Mouse (Mus musculus) forebrain, embryonic 14.5 days (tissue): ENCODE measurements at regions not wholly inside any gene's neighbourhood (a gene's known extent, or its start where the extent isn't known, plus 50 kb on each side); places are given as distances from the start of the nearest gene placed in this dataset.

ENCODE experiments used
- ATAC-seq: fragments of 200-750 bp; cut with Nextera tagmentation; 2 replicates; pipeline ENCODE4 v1.8.0; 2017; ENCODE audit warnings: mild to moderate bottlenecking, moderate library complexity
- DNase-seq: peaks from one replicate; pipeline ENCODE4 v3.0.0-alpha.2; 2015; ENCODE audit warnings: low spot score
- H3K27ac ChIP-seq: fragments of 300-500 bp; sonication (generic); 2 replicates; pipeline ENCODE4 v1.5.1; 2014; ENCODE audit warnings: low read depth, mild to moderate bottlenecking, control low read depth, low read length, moderate library complexity
- H3K27me3 ChIP-seq: fragments of 300-500 bp; sonication (generic); replicated peaks from 2 replicates; pipeline ENCODE4 v1.6.1; 2014; ENCODE audit warnings: low read length, control low read depth, mixed read lengths; ENCODE audit not compliant: control insufficient read depth, insufficient read depth
- H3K36me3 ChIP-seq: fragments of 300-500 bp; sonication (generic); 2 replicates; pipeline ENCODE4 v1.6.1; 2014; ENCODE audit warnings: low read length, control low read depth; ENCODE audit not compliant: control insufficient read depth, insufficient read depth
- H3K4me1 ChIP-seq: fragments of 300-500 bp; sonication (generic); 2 replicates; pipeline ENCODE4 v1.6.1; 2014; ENCODE audit warnings: antibody characterized with exemption, low read length, control low read depth; ENCODE audit not compliant: control insufficient read depth, insufficient read depth
- H3K4me2 ChIP-seq: fragments of 300-500 bp; sonication (generic); 2 replicates; pipeline ENCODE4 v1.6.1; 2014; ENCODE audit warnings: mild to moderate bottlenecking, control low read depth, low read length
- H3K4me3 ChIP-seq: fragments of 300-500 bp; sonication (generic); 2 replicates; pipeline ENCODE4 v1.5.1; 2014; ENCODE audit warnings: low read depth, low read length, control low read depth
- H3K9ac ChIP-seq: fragments of 300-500 bp; sonication (generic); 2 replicates; pipeline ENCODE4 v1.6.1; 2014; ENCODE audit warnings: mild to moderate bottlenecking, low read length, control low read depth, moderate library complexity
- H3K9me3 ChIP-seq: fragments of 300-500 bp; sonication (generic); replicated peaks from 2 replicates; pipeline ENCODE4 v1.6.1; 2016; ENCODE audit warnings: low read length, control low read depth, mixed read lengths; ENCODE audit not compliant: control insufficient read depth
- WGBS: fragments of 180-500 bp; shearing (Covaris S2); extraction: QIAGEN DNeasy Blood & Tissue Kit; methylation state at CpG from one replicate; pipeline ENCODE4 v1.1.7; 2014; 5-methylcytosine and 5-hydroxymethylcytosine counted together

- H3K4me3 ChIP-seq: no peak overlapping the region
- H3K27ac ChIP-seq: no peak overlapping the region
- DNase-seq (no peak), ATAC-seq (no peak)
- no peaks in the 10 kb centered on the region for H3K36me3 ChIP-seq
- H3K9me3 ChIP-seq: no peaks in the 10 kb centered on the region
- no peaks in the 10 kb centered on the region for H3K27me3 ChIP-seq
- H3K9ac ChIP-seq: no peak overlapping the region
- H3K4me1 ChIP-seq: no peaks in the 10 kb centered on the region
- WGBS: 94% methylated on average over 8 of the region's 8 CpGs
- H3K4me2 ChIP-seq: no peak overlapping the region
Measured at GRCm38 (mm10) chr2:50772101-50772500, 376.8 kb downstream of the Rnd3 start.

DNA sequence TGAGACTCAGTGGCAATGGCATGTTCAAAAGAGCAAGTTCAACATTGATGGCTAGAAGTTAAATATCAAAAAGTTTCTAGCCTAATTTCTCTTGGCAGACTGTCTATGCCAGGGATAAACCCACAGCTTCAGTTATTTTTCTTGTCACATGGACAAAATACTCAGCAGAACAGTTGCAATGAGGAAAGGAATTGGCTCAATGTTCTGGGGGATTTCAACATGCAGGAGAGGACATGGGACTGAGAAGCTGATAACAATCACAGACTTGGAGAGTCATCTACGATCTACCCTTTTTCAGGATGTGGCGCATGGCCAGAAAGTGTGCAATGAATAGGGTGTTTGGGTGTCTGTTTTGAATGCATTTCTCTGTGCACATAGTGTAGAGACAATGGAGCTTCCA lies 389.9 kb downstream of the Rnd3 start:
- H3K9me3 ChIP-seq: no peaks in the 10 kb centered on the region
- H3K9ac ChIP-seq: no peak overlapping the region
- 80% methylated on average over 2 of the region's 2 CpGs for WGBS
- no peak overlapping the region for H3K4me2 ChIP-seq
- no peaks in the 10 kb centered on the region for H3K27me3 ChIP-seq
- no peak overlapping the region for H3K27ac ChIP-seq
- H3K4me3 ChIP-seq: no peak overlapping the region
- no peak for DNase-seq
- ATAC-seq: no peak
- peaks cover 11% of the 10 kb centered on the region for H3K4me1 ChIP-seq
- no peaks in the 10 kb centered on the region for H3K36me3 ChIP-seq

DNA sequence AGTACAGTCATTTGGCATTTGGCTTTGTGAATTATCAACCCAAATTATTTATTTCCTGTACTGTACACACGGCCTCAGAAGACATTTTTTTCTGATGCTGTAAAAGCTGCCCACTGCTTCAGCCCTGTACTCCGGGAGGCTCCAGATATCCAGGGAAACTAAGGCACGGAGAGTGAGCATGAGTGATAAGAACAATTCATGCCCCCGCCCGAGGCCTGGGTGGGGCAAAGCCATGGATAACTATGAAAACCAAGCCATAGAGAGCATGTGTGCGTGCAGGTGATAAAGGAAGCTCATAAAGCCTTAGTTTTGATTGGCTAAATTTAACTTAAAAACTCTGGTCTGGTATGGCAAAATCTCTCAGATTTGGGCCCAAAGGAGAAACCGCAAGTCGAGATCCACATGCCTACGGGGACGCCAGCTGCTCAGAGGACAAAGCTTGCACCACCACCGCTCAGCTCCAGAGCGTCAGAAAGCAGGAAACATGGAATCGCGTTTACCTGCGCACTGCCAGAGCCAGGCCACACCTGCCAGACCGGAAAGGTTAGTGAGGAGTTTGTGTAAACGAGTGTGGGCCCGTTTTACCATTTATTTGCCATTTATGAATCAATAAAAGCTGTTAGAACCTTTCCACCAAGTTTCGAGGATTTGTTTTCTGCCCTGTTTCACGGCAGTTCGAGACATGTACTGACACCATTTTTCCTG lies 390.9 kb downstream of the Rnd3 start:
- ATAC-seq (no peak), DNase-seq (no peak)
- Histone ChIP-seq H3K9me3 (no peaks in the 10 kb centered on the region), H3K36me3 (no peaks in the 10 kb centered on the region), H3K4me1 (peaks cover 11% of the 10 kb centered on the region), H3K4me3 (no peak overlapping the region), H3K27me3 (no peaks in the 10 kb centered on the region), H3K4me2 (no peak overlapping the region), H3K9ac (no peak overlapping the region), H3K27ac (no peak overlapping the region)
- 94% methylated on average over 21 of the region's 21 CpGs for WGBS

- Histone ChIP-seq H3K4me2 (no peak overlapping the region), H3K27me3 (no peaks in the 10 kb centered on the region), H3K4me3 (no peak overlapping the region), H3K9me3 (no peaks in the 10 kb centered on the region), H3K4me1 (peaks cover 11% of the 10 kb centered on the region), H3K36me3 (no peaks in the 10 kb centered on the region), H3K27ac (no peak overlapping the region), H3K9ac (no peak overlapping the region)
- DNase-seq (peak; percentile 39), ATAC-seq (peak; percentile 77)
- 13% methylated on average over 9 of the region's 9 CpGs for WGBS
Measured at GRCm38 (mm10) chr2:50755616-50756450, 393.1 kb downstream of the Rnd3 start.

DNA sequence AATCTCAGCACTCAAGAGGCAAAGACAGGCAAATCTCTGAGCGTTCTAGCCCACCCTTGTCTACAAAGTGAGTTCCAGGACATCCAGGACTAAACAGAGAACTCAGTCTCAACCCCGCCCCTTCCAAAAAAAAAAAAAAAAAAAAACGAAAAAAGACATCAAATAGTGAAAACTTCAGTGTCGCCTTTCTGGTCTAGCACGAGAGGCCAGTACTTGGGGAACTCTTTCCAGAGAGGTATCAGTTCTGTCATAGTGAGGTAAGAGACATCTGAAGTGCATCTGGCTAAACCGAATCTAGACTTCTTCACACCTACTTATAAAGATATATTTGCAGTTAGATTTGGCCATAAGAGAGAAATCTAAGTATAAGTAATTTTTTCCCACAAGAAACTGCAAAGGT lies 393.8 kb downstream of the Rnd3 start:
- DNase-seq (no peak), ATAC-seq (no peak)
- Histone ChIP-seq H3K36me3 (no peaks in the 10 kb centered on the region), H3K27me3 (no peaks in the 10 kb centered on the region), H3K4me3 (no peak overlapping the region), H3K27ac (no peak overlapping the region), H3K4me1 (peaks cover 11% of the 10 kb centered on the region), H3K9me3 (no peaks in the 10 kb centered on the region), H3K9ac (no peak overlapping the region), H3K4me2 (no peak overlapping the region)
- WGBS: 58% methylated on average over 6 of the region's 6 CpGs

DNA sequence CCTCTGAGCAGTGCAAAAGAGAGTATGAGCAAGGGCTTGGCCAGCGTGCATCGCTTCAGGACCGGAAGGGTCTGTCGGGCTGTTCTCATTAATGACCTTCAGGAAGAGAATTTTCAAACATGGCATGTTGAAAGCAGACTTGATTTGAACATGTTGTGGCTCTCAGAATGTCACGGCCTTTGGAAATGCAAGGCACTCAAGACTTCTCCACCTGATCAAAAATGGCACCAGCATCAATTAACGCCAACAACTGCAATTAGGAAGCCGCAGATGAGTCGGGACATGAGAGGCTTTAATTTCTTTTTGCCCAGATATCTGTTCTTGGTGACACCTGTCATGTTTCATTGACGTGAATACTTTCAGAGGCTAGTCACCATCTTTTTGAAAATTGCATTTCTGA lies 396.5 kb downstream of the Rnd3 start:
- Histone ChIP-seq H3K4me3 (no peak overlapping the region), H3K27me3 (no peaks in the 10 kb centered on the region), H3K9me3 (no peaks in the 10 kb centered on the region), H3K4me1 (peaks cover 11% of the 10 kb centered on the region), H3K4me2 (no peak overlapping the region), H3K9ac (no peak overlapping the region), H3K27ac (no peak overlapping the region), H3K36me3 (no peaks in the 10 kb centered on the region)
- ATAC-seq (no peak), DNase-seq (no peak)
- 85% methylated on average over 9 of the region's 9 CpGs for WGBS

DNA sequence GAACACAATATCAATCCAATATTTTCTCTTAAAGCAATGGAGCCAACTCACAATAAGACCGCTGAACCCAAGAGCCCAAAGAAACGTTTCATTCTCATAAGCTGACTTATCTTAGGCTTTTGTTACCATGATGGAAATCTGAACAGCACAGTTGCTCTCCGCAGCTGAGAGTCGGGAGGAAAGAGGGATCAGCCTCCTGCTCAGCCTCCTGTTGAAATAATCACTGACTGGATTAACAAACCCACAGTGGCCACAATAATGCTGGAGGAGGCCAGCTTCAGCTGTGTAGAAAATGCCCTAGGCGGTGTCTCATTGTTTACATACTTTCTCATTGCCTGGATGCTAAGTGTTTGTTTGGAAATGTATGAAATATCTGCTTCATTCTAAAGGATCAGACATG lies 398.1 kb downstream of the Rnd3 start:
- DNase-seq (no peak), ATAC-seq (no peak)
- Histone ChIP-seq H3K4me1 (peaks cover 5% of the 10 kb centered on the region), H3K4me3 (no peak overlapping the region), H3K9ac (no peak overlapping the region), H3K27me3 (no peaks in the 10 kb centered on the region), H3K4me2 (no peak overlapping the region), H3K27ac (no peak overlapping the region), H3K36me3 (no peaks in the 10 kb centered on the region), H3K9me3 (no peaks in the 10 kb centered on the region)
- 35% methylated on average over 5 of the region's 5 CpGs for WGBS

GRCm38 (mm10) chr2:50744625-50745214 lies 404.2 kb downstream of the Rnd3 start:
- Histone ChIP-seq H3K36me3 (no peaks in the 10 kb centered on the region), H3K27me3 (no peaks in the 10 kb centered on the region), H3K9ac (no peak overlapping the region), H3K4me1 (no peaks in the 10 kb centered on the region), H3K4me3 (no peak overlapping the region), H3K27ac (no peak overlapping the region), H3K9me3 (no peaks in the 10 kb centered on the region), H3K4me2 (no peak overlapping the region)
- DNase-seq: peak; percentile 51
- ATAC-seq: peak; percentile 60; the same call in 1 of the 2 replicates
- 67% methylated on average over 13 of the region's 13 CpGs for WGBS
